Mouse (Mus musculus) hindbrain, postnatal 0 days (tissue): ENCODE data around the gene Egln3. TPM values are rescaled to one million over a fixed set of nuclear protein-coding genes. Genes with fewer than 3 reads are reported as not detected.
A peak's percentile ranks its signal among the peaks of the same experiment; 100 is the strongest.

Experiments used
- ATAC-seq: fragments of 200-750 bp; cut with Nextera tagmentation; 2 replicates; pipeline ENCODE4 v1.8.0; 2017; ENCODE audit warnings: mild to moderate bottlenecking, moderate TSS enrichment, moderate library complexity
- DNase-seq: peaks from one replicate; pipeline ENCODE4 v3.0.0-alpha.2; 2015; ENCODE audit warnings: low spot score
- H3K27ac ChIP-seq: fragments of 300-500 bp; sonication (generic); 2 replicates; pipeline ENCODE4 v1.5.1; 2014; ENCODE audit warnings: mild to moderate bottlenecking
- H3K27me3 ChIP-seq: fragments of 300-500 bp; sonication (generic); 2 replicates; pipeline ENCODE4 v1.6.1; 2014; ENCODE audit warnings: low read length, mixed read lengths; ENCODE audit not compliant: insufficient read depth
- H3K36me3 ChIP-seq: fragments of 300-500 bp; sonication (generic); 2 replicates; pipeline ENCODE4 v1.6.1; 2014; ENCODE audit warnings: low read length, mixed read lengths; ENCODE audit not compliant: insufficient read depth
- H3K4me1 ChIP-seq: fragments of 300-500 bp; sonication (generic); 2 replicates; pipeline ENCODE4 v1.6.1; 2014; ENCODE audit warnings: antibody characterized with exemption, low read length, mixed read lengths; ENCODE audit not compliant: insufficient read depth
- H3K4me2 ChIP-seq: fragments of 300-500 bp; sonication (generic); 2 replicates; pipeline ENCODE4 v1.6.1; 2014; ENCODE audit warnings: low read depth, mild to moderate bottlenecking, low read length, moderate library complexity, mixed read lengths
- H3K4me3 ChIP-seq: fragments of 300-500 bp; sonication (generic); 2 replicates; pipeline ENCODE4 v1.5.1; 2014; ENCODE audit warnings: low read length
- H3K9ac ChIP-seq: fragments of 300-500 bp; sonication (generic); replicated peaks from 2 replicates; pipeline ENCODE4 v1.6.1; 2014; ENCODE audit warnings: mild to moderate bottlenecking, low read length, moderate library complexity, mixed read lengths
- H3K9me3 ChIP-seq: fragments of 300-500 bp; sonication (generic); 2 replicates; pipeline ENCODE4 v1.6.1; 2016; ENCODE audit warnings: low read length, mixed read lengths
- CTCF ChIP-seq: IDR thresholded peaks from 2 replicates; pipeline ENCODE4 v1.5.1; 2016; ENCODE audit warnings: antibody characterized with exemption, control low read depth, low read depth
- WGBS: fragments of 180-500 bp; shearing (Covaris S2); extraction: QIAGEN DNeasy Blood & Tissue Kit; methylation state at CpG from one replicate; pipeline ENCODE4 v1.1.7; 2014; 5-methylcytosine and 5-hydroxymethylcytosine counted together
- polyA plus RNA-seq: library from polyadenylated mRNA; unstranded; fragments of >200 nt; fragmentation: Nextera tagmentation; extraction: Ambion mirVana; gene quantifications from 2 replicates; pipeline ENCODE4 v1.2.1, GENCODE M21; 2015
- total RNA-seq: library from RNA; depleted of rRNA; stranded (reverse); fragments of >200 nt; gene quantifications from 2 replicates; pipeline ENCODE4 v1.2.3, GENCODE M21; 2014

Egln3 gene
- total and polyA plus RNA-seq, 2 experiments from 2014 or later, result 5.8 to 8.3 TPM

DNA sequence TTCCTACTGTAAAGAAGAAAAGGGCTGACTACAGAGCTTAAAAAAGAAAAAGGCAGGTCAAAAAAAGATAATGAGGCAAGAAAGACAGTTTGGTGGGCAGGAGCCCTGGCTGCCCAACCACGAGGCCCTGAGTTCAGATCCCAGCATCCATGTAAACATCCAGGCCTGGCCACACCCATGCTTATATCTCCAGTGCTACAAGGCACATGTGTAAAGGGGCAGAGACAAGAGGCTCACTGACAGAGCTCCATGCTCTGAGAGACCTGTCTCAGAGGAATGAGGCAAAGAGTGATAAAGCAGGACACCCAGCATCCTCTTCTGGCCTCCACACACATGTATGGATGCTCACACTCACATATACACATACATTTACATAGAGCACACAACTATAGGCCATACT is 48.9 kb downstream of the Egln3 start:
- Histone ChIP-seq H3K4me2 (no peak overlapping the region), H3K36me3 (no peaks in the 10 kb centered on the region), H3K9ac (no peak overlapping the region), H3K9me3 (peaks cover 5% of the 10 kb centered on the region), H3K27me3 (no peaks in the 10 kb centered on the region), H3K4me3 (no peak overlapping the region), H3K4me1 (no peaks in the 10 kb centered on the region), H3K27ac (no peak overlapping the region)
- no peak for DNase-seq
- ATAC-seq, result no peak
- TF ChIP-seq CTCF, result no peak
- WGBS, result 91% methylated on average over 1 of the region's 1 CpGs

DNA sequence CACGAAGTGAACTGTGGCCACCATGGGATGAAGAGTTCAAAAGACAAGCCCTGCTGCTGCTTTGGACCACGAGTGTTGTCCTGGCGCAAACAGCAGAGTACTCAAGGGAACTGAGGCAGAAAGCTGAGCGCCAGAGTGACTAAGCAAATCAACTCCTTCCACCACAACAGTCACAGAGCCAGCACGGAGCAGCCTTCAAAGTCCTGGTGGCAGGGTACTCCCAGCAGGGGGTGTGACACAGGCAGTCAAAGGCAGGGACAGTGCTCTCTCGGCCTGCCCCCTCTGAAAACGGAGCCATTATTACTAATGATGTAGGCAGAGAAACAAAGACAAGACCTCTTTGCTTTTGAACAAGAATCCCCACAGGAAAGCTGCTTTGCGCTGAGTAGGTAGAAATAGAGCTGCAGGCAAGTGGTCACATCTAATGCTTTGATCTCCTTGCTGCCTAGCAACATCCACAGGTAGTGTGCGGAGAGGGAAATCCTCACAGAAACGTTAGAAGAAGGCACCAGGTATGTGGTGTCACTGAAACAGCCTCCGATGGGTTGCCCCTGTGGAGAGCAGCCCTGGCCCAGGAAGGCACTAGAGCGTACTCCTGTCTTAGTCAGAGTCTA is 56.6 kb downstream of the Egln3 start:
- Histone ChIP-seq H3K4me1 (no peaks in the 10 kb centered on the region; the same call in 1 of the 2 replicates), H3K9ac (no peak overlapping the region), H3K36me3 (no peaks in the 10 kb centered on the region), H3K4me3 (no peak overlapping the region), H3K9me3 (no peaks in the 10 kb centered on the region), H3K4me2 (peak overlapping the region; percentile 23), H3K27me3 (no peaks in the 10 kb centered on the region), H3K27ac (no peak overlapping the region)
- 18% methylated on average over 12 of the region's 12 CpGs for WGBS
- no peak for ATAC-seq
- DNase-seq, result no peak
- no peak for TF ChIP-seq CTCF
